Mouse (Mus musculus): ENCODE results near the gene Zfp992. TPM values are rescaled to one million over a fixed set of nuclear protein-coding genes. Genes with fewer than 3 reads are reported as not detected.
A peak's percentile ranks its signal among the peaks of the same experiment; 100 is the strongest.
"Not testable (repeated sequence)": the region's sequence is repeated elsewhere in the genome, so short reads cannot be mapped to it uniquely, and the experiment has no call there.

The Zfp992 gene
- polyA plus RNA-seq, 1 experiment from 2014 or later, result 3.2 TPM

DNA sequence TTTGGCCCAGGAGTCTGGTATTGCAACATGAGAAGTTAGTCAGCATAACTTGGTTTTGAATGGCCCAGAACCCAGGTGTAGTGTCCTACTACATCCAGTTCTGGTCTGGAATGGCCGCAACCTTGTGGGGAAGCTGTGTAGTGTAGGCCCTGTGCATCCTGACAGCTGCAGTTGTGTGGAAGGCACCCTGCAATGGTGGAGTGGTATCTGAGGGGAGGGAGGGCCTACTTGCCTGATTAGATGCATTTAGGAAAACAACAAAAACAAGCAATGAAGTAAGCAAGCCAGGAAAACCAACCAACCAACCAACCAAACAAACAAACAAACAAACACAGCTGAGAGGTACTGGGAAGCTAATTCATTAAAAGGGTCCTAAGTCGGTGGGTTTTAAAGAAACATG, 3.8 kb downstream of the Zfp992 start:
- peaks cover 46% of the 10 kb centered on the region for H3K9me3 ChIP-seq (replicated peaks; ENCODE audit: control insufficient read depth, low read length)
- ATAC-seq (replicated peaks; ENCODE audit: extremely low read depth, insufficient read depth, low FRiP score), result 0 out of 2 replicates have a peak, but pooled peaks have one; percentile 15
- not testable (repeated sequence) for H3K4me1 ChIP-seq (ENCODE audit: control insufficient read depth, insufficient read depth, low read length); H3K27ac ChIP-seq (ENCODE audit: low read length); H3K36me3 ChIP-seq (ENCODE audit: control insufficient read depth, insufficient read depth); H3K4me3 ChIP-seq (ENCODE audit: low read length); H3K27me3 ChIP-seq (ENCODE audit: control insufficient read depth, insufficient read depth, low read length); H3K4me2 ChIP-seq (ENCODE audit: low read depth, low read length); H3K9ac ChIP-seq (ENCODE audit: low read length)
- 74% methylated on average over 2 of the region's 2 CpGs for WGBS

GRCm38 (mm10) chr4:146454170-146454569, 5.3 kb downstream of the Zfp992 start:
- H3K9me3 ChIP-seq (replicated peaks; ENCODE audit: control insufficient read depth, low read length), result peaks cover 45% of the 10 kb centered on the region
- H3K4me2 ChIP-seq (ENCODE audit: low read depth, low read length); H3K9ac ChIP-seq (ENCODE audit: low read length); H3K4me1 ChIP-seq (ENCODE audit: control insufficient read depth, insufficient read depth, low read length); H3K4me3 ChIP-seq (ENCODE audit: low read length); H3K27ac ChIP-seq (ENCODE audit: low read length); H3K36me3 ChIP-seq (ENCODE audit: control insufficient read depth, insufficient read depth); H3K27me3 ChIP-seq (ENCODE audit: control insufficient read depth, insufficient read depth, low read length): not testable (repeated sequence)
- WGBS, result 55% methylated on average over 1 of the region's 1 CpGs
- 0 out of 2 replicates have a peak, but pooled peaks have one; percentile 3 for ATAC-seq (replicated peaks; ENCODE audit: extremely low read depth, insufficient read depth, low FRiP score)

GRCm38 (mm10) chr4:146454896-146455295, 6.1 kb downstream of the Zfp992 start:
- Histone ChIP-seq H3K9ac (ENCODE audit: low read length) (no peak overlapping the region), H3K4me2 (ENCODE audit: low read depth, low read length) (no peak overlapping the region), H3K4me1 (ENCODE audit: control insufficient read depth, insufficient read depth, low read length) (no peaks in the 10 kb centered on the region), H3K4me3 (ENCODE audit: low read length) (no peak overlapping the region), H3K27ac (ENCODE audit: low read length) (no peak overlapping the region), H3K36me3 (ENCODE audit: control insufficient read depth, insufficient read depth) (peaks cover 8% of the 10 kb centered on the region), H3K27me3 (ENCODE audit: control insufficient read depth, insufficient read depth, low read length) (no peaks in the 10 kb centered on the region), H3K9me3 (replicated peaks; ENCODE audit: control insufficient read depth, low read length) (peaks cover 48% of the 10 kb centered on the region)
- 35% methylated on average over 2 of the region's 2 CpGs for WGBS
- no peak for ATAC-seq (replicated peaks; ENCODE audit: extremely low read depth, insufficient read depth, low FRiP score)

DNA sequence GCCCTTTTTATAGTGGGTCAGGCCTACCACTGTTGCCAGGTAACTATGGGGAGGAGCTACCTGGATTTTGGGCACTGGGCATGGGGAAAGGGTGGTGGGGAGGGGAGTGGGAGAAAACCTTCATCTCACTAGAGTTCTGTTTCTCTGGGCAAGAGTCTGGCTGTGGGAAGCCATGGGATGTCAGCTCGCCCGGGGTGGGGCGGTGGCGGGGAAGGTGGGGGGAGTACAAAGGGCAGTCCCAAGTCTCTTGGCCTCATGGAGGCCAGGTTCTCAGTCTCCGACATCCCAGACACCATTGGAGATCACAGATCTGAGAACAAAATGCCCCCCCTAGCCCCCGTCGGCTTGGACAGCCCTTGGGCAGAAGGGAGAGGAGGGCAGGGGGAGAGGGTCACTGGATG, 6.5 kb downstream of the Zfp992 start:
- Histone ChIP-seq H3K4me3 (ENCODE audit: low read length) (no peak overlapping the region), H3K9ac (ENCODE audit: low read length) (no peak overlapping the region), H3K4me2 (ENCODE audit: low read depth, low read length) (no peak overlapping the region), H3K4me1 (ENCODE audit: control insufficient read depth, insufficient read depth, low read length) (no peaks in the 10 kb centered on the region), H3K27ac (ENCODE audit: low read length) (no peak overlapping the region), H3K9me3 (replicated peaks; ENCODE audit: control insufficient read depth, low read length) (peaks cover 49% of the 10 kb centered on the region), H3K36me3 (ENCODE audit: control insufficient read depth, insufficient read depth) (peaks cover 8% of the 10 kb centered on the region), H3K27me3 (ENCODE audit: control insufficient read depth, insufficient read depth, low read length) (no peaks in the 10 kb centered on the region)
- WGBS, result 85% methylated on average over 7 of the region's 7 CpGs
- 0 out of 2 replicates have a peak, but pooled peaks have one; percentile 15 for ATAC-seq (replicated peaks; ENCODE audit: extremely low read depth, insufficient read depth, low FRiP score)

GRCm38 (mm10) chr4:146456061-146456726, 7.4 kb downstream of the Zfp992 start:
- Histone ChIP-seq H3K4me2 (ENCODE audit: low read depth, low read length) (no peak overlapping the region), H3K4me3 (ENCODE audit: low read length) (no peak overlapping the region), H3K27ac (ENCODE audit: low read length) (no peak overlapping the region), H3K9me3 (replicated peaks; ENCODE audit: control insufficient read depth, low read length) (peaks cover 53% of the 10 kb centered on the region), H3K9ac (ENCODE audit: low read length) (no peak overlapping the region), H3K36me3 (ENCODE audit: control insufficient read depth, insufficient read depth) (peaks cover 8% of the 10 kb centered on the region), H3K27me3 (ENCODE audit: control insufficient read depth, insufficient read depth, low read length) (no peaks in the 10 kb centered on the region), H3K4me1 (ENCODE audit: control insufficient read depth, insufficient read depth, low read length) (no peaks in the 10 kb centered on the region)
- no peak for ATAC-seq (replicated peaks; ENCODE audit: extremely low read depth, insufficient read depth, low FRiP score)
- 65% methylated on average over 4 of the region's 4 CpGs for WGBS

DNA sequence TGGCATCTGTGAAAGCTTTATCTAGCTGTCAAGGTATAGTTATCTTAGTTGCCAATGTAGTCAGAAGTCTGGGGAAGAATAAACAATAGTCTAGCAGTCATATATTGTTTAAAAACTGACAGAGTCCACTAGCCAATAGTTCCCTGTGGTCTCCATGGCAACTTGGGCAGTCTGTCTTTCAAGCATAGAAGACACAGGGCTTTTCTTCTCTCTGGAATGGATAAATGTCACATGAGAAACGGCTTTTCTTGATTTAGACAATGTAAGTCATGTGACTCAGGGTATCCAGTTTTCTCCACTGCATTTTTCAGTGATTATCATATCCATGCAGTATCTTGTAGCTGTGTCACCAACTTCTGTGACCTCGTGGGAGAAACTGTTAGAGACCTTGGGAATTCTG, 8.3 kb downstream of the Zfp992 start:
- WGBS, result 56% methylated on average over 2 of the region's 2 CpGs
- H3K9ac ChIP-seq (ENCODE audit: low read length), result no peak overlapping the region
- peaks cover 53% of the 10 kb centered on the region for H3K9me3 ChIP-seq (replicated peaks; ENCODE audit: control insufficient read depth, low read length)
- H3K4me2 ChIP-seq (ENCODE audit: low read depth, low read length), result no peak overlapping the region
- no peaks in the 10 kb centered on the region for H3K4me1 ChIP-seq (ENCODE audit: control insufficient read depth, insufficient read depth, low read length)
- peaks cover 8% of the 10 kb centered on the region for H3K36me3 ChIP-seq (ENCODE audit: control insufficient read depth, insufficient read depth)
- H3K27me3 ChIP-seq (ENCODE audit: control insufficient read depth, insufficient read depth, low read length), result no peaks in the 10 kb centered on the region
- no peak overlapping the region for H3K27ac ChIP-seq (ENCODE audit: low read length)
- ATAC-seq (replicated peaks; ENCODE audit: extremely low read depth, insufficient read depth, low FRiP score), result no peak
- no peak overlapping the region for H3K4me3 ChIP-seq (ENCODE audit: low read length)

- H3K4me3 ChIP-seq (ENCODE audit: low read length), result no peak overlapping the region
- no peak overlapping the region for H3K27ac ChIP-seq (ENCODE audit: low read length)
- WGBS, result 70% methylated on average over 1 of the region's 1 CpGs
- ATAC-seq (replicated peaks; ENCODE audit: extremely low read depth, insufficient read depth, low FRiP score), result no peak
- no peak overlapping the region for H3K4me2 ChIP-seq (ENCODE audit: low read depth, low read length)
- H3K4me1 ChIP-seq (ENCODE audit: control insufficient read depth, insufficient read depth, low read length), result no peaks in the 10 kb centered on the region
- H3K9me3 ChIP-seq (replicated peaks; ENCODE audit: control insufficient read depth, low read length), result peaks cover 49% of the 10 kb centered on the region
- peaks cover 8% of the 10 kb centered on the region for H3K36me3 ChIP-seq (ENCODE audit: control insufficient read depth, insufficient read depth)
- H3K27me3 ChIP-seq (ENCODE audit: control insufficient read depth, insufficient read depth, low read length), result no peaks in the 10 kb centered on the region
- no peak overlapping the region for H3K9ac ChIP-seq (ENCODE audit: low read length)
Measured at GRCm38 (mm10) chr4:146457720-146458119, 8.9 kb downstream of the Zfp992 start.

GRCm38 (mm10) chr4:146459822-146460221, 11.0 kb downstream of the Zfp992 start:
- H3K4me2 ChIP-seq (ENCODE audit: low read depth, low read length); H3K4me1 ChIP-seq (ENCODE audit: control insufficient read depth, insufficient read depth, low read length); H3K9ac ChIP-seq (ENCODE audit: low read length); H3K27me3 ChIP-seq (ENCODE audit: control insufficient read depth, insufficient read depth, low read length); H3K27ac ChIP-seq (ENCODE audit: low read length); H3K4me3 ChIP-seq (ENCODE audit: low read length); ATAC-seq (replicated peaks; ENCODE audit: extremely low read depth, insufficient read depth, low FRiP score): not testable (repeated sequence)
- 74% methylated on average over 5 of the region's 5 CpGs for WGBS
- Histone ChIP-seq H3K9me3 (replicated peaks; ENCODE audit: control insufficient read depth, low read length) (peaks cover 42% of the 10 kb centered on the region), H3K36me3 (ENCODE audit: control insufficient read depth, insufficient read depth) (peaks cover 10% of the 10 kb centered on the region)

DNA sequence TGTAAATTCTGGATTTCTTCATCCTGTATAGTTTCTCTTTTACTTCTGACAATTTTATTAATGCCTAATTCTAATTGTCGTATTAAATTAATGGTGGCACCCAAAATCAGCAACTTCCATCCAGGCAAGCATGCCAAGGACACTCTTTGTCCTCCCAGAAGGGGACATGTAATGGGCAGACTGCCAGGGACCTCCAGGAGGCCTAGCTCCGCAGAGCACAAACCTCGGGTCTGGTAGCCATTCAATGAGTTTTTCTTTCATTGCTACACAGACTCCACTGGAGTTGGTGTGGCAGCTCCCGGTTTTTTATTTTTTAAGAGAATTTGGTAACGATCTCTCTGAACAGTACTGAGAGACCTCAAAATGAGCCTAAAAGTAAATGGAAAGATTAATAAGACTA, 11.9 kb downstream of the Zfp992 start:
- not testable (repeated sequence) for H3K27ac ChIP-seq (ENCODE audit: low read length); H3K4me3 ChIP-seq (ENCODE audit: low read length); ATAC-seq (replicated peaks; ENCODE audit: extremely low read depth, insufficient read depth, low FRiP score); H3K36me3 ChIP-seq (ENCODE audit: control insufficient read depth, insufficient read depth); H3K27me3 ChIP-seq (ENCODE audit: control insufficient read depth, insufficient read depth, low read length); H3K9ac ChIP-seq (ENCODE audit: low read length); H3K4me2 ChIP-seq (ENCODE audit: low read depth, low read length); H3K4me1 ChIP-seq (ENCODE audit: control insufficient read depth, insufficient read depth, low read length)
- WGBS, result 74% methylated on average over 5 of the region's 5 CpGs
- H3K9me3 ChIP-seq (replicated peaks; ENCODE audit: control insufficient read depth, low read length), result peaks cover 37% of the 10 kb centered on the region
